Mouse (Mus musculus) gastrocnemius, postnatal 36 days (tissue): ENCODE results near the gene Gm2974. TPM values are rescaled to one million over a fixed set of nuclear protein-coding genes. Genes with fewer than 3 reads are reported as not detected.
"Not testable (repeated sequence)": the region's sequence is repeated elsewhere in the genome, so short reads cannot be mapped to it uniquely, and the experiment has no call there.

ENCODE experiments used
- DNase-seq, 2 experiments: peaks; one replicate each; pipeline ENCODE4 v3.0.0; 2022
- intact Hi-C: fragments of 180-260 bp; cut with DNase I; formaldehyde crosslinking; loops from one replicate; pipeline ENCODE4 v1.15.1; 2025
- long read RNA-seq, 2 experiments: library from polyadenylated mRNA; stranded (forward); transcript quantifications; one replicate each; pipeline ENCODE4 v2.0.0; 2021
- total RNA-seq, 2 experiments: library from RNA; stranded (reverse); gene quantifications; 2 replicates each; pipeline ENCODE4 v1.2.3; 2021

Gene Gm2974
- total RNA-seq, result not detected
- long read RNA-seq, experiment 1, result 0 reads
- long read RNA-seq, experiment 2, result 0 reads

DNA sequence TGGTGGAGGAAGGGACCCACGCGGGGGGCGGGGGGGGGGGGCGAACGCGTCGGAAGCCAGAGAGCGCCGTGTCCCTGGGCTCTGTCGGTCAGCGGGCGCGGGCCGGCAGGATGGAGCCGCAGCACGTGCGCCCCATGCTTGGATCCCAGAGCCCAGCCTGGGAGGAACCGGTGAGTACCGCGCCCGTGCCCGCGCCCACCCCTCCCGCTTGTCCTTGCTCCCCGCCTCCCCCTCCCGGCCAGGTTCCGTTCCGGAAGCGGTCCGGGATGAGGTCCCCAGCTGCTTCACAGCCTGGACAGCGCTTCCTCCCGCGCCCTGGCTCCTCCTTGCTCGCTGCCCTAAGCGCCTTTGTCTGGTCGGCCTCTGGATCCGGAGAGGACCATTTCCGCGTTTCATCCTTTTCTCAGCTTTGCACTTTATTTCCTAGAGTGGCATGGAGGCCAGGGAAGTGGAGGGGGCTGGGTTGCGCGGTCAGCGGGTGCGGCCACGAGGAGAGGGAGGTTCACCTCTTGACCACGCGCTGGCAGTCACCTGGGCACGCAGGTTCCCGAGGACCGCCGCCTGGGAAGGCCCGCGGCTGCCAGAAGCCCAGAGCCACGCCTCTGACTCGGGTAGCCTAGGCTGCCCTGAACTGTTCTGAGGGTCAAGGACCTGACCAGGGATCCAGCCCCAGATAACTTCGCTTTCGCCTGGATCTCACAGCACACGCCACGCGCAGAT is at the start of gene Gm2974:
Gene Gm2974, plus strand, starts transcription at position 86 of the 720 bp plus-strand sequence.
- intact Hi-C loops, DNase-seq: not testable (repeated sequence)

DNA sequence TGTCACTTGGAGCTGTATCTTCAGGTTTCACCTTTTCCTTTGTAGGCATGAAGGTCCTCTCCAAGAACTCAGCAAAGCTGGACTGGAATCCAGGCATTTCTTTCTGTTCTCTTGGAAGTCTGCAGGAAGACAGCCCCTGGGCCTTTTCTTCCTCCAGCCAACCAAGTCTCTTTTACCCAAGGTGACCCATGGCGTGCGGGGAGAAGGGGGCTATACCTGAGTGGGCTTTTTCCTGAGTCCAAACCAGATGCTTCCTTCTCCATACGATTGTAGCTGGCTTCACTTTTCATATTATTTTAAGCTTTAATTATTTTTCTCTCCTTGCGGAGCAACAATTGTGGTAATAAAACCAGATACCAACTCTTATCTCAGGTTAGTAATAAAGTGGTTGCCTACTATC is 40.7 kb upstream of the Gm2974 start:
- intact Hi-C loops, DNase-seq: not testable (repeated sequence)

GRCm38 (mm10) chr14:4164730-4165129 is 17.6 kb upstream of the Gm2974 start, which contains the start of gene Gm3127:
Gene Gm3127, plus strand, starts transcription at chr14:4165030.
- intact Hi-C loops, DNase-seq: not testable (repeated sequence)

DNA sequence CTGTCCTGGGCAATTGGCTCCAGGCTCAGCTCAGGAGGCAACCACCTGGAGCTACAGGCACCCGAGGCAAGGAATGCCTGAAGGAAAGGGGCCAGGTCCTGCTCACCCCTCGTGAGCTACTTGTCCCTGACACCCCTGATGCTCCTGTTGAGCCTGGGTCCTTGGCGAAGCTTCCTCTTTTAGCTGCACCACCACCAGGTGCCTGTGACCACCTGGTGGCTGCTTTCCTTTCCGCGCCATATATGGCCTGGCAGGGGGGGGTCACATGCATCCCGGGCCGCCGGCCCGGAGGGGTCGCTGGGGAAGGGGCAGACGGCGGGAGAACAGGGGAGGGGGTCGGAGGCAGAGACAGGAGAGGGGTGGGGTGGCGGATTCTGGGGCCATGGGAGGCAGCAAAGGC is 346 bp upstream of the Gm2974 start:
- intact Hi-C loops, DNase-seq: not testable (repeated sequence)

DNA sequence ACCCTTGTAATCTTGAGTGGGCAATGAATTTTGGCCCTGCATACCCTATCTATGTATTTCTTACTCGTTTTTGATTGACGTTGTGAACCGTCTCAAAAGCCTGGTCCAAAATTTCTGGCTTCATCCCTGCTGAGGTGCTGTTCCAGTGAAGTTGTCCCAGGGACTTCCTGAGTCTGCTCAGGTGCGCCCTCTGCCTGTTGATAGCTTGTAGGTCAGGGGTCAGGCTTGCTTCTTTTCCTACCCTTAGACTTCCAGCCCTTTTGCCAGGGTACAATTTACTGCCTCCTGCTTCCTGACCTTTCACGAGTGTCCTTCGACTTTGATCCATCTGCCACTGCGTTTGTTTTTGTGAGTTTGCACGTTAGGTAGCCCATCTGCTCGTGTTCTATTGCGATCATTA is 999 bp downstream of the Gm2974 start:
- DNase-seq, intact Hi-C loops: not testable (repeated sequence)

DNA sequence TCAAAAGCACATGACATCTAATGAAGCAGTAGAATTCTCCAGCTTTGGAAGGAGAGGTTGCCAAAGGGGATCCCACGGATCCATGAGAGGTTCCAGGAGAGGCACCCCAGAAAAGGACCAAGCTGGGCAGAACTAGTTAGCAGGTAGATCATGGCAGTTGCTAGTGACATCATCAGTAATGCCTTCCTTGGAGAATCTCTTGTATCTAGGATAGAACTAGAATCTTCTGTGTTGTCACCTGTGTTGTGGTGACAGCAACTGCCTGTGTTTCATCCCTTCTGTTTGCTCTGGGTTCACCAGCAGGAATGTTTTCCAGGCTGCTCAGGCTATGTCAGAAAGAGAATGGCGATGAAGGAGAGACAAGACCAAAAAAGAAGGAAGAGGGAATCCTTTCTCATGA is 67.0 kb downstream of the Gm2974 start, which contains the start of gene Gm3138:
Gene Gm3138, plus strand, starts transcription at position 301 of the 400 bp plus-strand sequence.
- DNase-seq, intact Hi-C loops: not testable (repeated sequence)

Other genes starting within 250 kb of the Gm2974 start
- gene Gm3095, start 219.0 kb upstream of the Gm2974 start, total RNA-seq, result not detected
- not detected for gene Gm3099, start 184.2 kb upstream of the Gm2974 start, total RNA-seq
- under 1 TPM in 1 of 2 experiments, not detected in 1; 0.51 TPM for gene Gm5796, start 158.6 kb upstream of the Gm2974 start, total RNA-seq
- gene Gm3115, start 98.5 kb upstream of the Gm2974 start, total RNA-seq, result not detected
- under 1 TPM in 1 of 2 experiments, not detected in 1; 0.15 TPM for gene Gm8108, start 72.0 kb upstream of the Gm2974 start, total RNA-seq
- not detected for gene Gm3127, start 17.5 kb upstream of the Gm2974 start, total RNA-seq
- not detected for gene Gm3138, start 67.1 kb downstream of the Gm2974 start, total RNA-seq
- gene Gm3149, start 134.7 kb downstream of the Gm2974 start, total RNA-seq, result not detected
- gene 2610042L04Rik, start 152.2 kb downstream of the Gm2974 start, total RNA-seq, result under 1 TPM in 1 of 2 experiments, not detected in 1; 0.31 TPM
- not detected for gene Gm3159, start 214.9 kb downstream of the Gm2974 start, total RNA-seq
- gene Gm3164, start 232.9 kb downstream of the Gm2974 start, total RNA-seq, result under 1 TPM in 1 of 2 experiments, not detected in 1; 0.26 TPM
- gene Gm3173, start 248.4 kb downstream of the Gm2974 start, total RNA-seq, result not detected